Mouse (Mus musculus) C2C12 (cell line): ENCODE data around the gene Igfbp7.

Source experiments
- CTCF ChIP-seq: IDR thresholded peaks from one replicate; pipeline ENCODE4 v1.5.1; 2011; ENCODE audit not compliant: control insufficient read depth, insufficient read depth, insufficient read length
- MYOG ChIP-seq: IDR thresholded peaks from one replicate; pipeline ENCODE4 v1.6.1; 2011; ENCODE audit not compliant: control insufficient read depth, insufficient read length; ENCODE audit errors: extremely low read depth

- TF ChIP-seq CTCF (no peak), MYOG (no peak)
Observed at GRCm38 (mm10) chr5:77387414-77387704, 20.5 kb downstream of the Igfbp7 start.
